Mouse (Mus musculus) forelimb bud, embryonic 11.5 days (tissue): ENCODE results near the gene Zfp366.

Experiments
- DNase-seq: peaks from one replicate; pipeline ENCODE4 v3.0.0-alpha.2; 2012; ENCODE audit warnings: low read depth, low spot score

The Zfp366 gene

DNA sequence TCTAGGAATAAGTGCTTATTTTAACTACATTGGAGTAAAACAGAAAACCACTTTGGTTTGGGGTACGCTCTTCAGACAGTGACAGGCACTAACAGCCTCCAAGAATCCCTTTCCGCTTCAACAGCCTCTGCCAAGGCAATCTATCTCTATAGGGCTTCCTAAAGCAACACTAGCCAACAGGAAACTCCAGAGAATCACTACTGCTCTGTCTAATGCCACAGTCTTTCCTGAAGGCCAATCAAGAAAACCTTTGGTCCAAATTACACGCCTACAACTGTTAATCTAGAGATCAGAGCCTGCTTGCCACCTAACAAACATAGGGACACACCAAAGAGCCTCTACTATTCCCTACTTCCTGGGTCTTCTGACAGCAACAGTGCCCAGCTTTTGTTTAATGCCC, 42.2 kb downstream of the Zfp366 start:
- no peak for DNase-seq

- no peak for DNase-seq
Observed at GRCm38 (mm10) chr13:99227456-99228250, 43.0 kb downstream of the Zfp366 start.

DNA sequence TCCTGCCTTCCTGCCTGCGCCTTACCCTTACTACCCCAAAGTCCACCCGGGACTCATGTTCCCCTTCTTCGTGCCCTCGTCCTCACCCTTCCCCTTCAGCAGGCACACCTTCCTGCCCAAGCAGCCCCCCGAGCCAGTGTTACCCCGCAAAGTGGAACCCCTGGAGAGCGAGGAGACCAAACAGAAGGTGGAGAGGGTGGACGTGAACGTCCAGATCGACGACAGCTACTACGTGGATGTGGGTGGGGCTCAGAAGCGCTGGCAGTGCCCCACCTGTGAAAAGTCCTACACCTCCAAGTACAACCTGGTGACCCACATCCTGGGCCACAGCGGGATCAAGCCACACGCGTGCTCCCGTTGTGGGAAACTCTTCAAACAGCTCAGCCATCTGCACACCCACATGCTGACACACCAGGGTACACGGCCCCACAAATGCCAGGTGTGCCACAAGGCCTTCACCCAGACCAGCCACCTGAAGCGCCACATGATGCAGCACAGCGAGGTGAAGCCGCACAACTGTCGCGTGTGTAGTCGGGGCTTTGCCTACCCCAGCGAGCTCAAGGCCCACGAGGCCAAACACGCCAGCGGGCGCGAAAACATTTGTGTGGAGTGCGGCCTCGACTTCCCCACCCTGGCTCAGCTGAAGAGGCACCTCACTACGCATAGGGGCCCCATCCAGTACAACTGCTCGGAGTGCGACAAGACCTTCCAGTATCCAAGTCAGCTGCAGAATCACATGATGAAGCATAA, 44.4 kb downstream of the Zfp366 start:
- no peak for DNase-seq

GRCm38 (mm10) chr13:99229641-99230494, 45.2 kb downstream of the Zfp366 start:
- no peak for DNase-seq

- no peak for DNase-seq
Observed at GRCm38 (mm10) chr13:99230495-99230868, 45.9 kb downstream of the Zfp366 start.

DNA sequence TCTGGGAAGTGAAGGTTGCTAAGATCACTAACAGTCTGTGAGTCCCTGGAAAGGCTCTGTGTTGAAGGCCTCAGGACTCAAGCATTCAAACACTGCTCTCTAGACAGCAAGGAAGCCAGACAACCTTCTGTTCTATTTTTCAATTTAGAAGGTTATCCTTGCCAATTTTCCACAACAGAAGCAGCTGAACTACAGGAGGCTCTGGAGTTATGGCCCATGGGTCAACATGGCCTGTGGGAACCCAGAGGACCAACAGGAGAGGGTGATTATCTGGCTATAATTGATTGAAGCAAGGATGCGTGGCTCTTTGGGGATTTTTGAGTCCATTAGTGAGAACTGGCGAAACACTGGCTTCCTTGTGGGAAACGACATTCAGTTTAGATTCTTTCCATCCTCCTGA, 48.7 kb downstream of the Zfp366 start:
- no peak for DNase-seq

DNA sequence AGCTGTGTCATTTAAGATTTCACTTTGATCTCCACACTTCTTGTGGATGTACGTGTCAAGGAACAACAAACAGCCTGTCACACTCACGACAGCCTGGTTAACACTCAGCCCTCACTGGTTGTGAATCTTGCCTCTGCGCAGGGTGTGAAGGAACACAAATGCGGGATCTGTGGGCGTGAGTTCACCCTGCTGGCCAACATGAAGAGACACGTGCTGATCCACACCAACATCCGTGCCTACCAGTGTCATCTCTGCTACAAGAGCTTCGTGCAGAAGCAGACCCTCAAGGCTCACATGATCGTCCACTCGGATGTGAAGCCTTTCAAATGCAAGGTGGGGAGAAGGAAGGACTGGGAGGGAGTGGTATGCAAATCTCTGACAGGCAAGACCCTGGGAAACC, 49.3 kb downstream of the Zfp366 start:
- no peak for DNase-seq

- no peak for DNase-seq
Observed at GRCm38 (mm10) chr13:99235428-99236210, 51.0 kb downstream of the Zfp366 start.

- no peak for DNase-seq
Observed at GRCm38 (mm10) chr13:99236222-99236621, 51.6 kb downstream of the Zfp366 start.

DNA sequence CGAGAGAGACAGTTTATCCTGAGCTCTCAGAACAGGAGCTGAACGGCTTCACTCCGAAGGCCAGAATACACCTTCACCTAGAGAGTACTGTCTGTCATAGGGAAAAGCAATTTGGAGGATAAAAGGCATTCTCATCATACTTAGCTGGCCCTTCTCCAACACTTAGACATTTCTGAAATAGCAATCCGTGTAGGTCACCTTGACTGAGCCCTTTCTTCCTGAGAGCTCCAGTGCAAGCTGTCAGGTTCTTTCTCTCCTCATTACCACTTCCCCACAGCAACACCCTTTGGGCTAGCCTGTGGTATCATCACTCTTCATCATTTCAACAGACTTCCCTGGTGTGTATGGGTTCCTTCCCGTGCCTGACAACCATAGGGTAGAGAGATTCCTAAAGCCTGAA, 52.5 kb downstream of the Zfp366 start:
- DNase-seq, result no peak

GRCm38 (mm10) chr13:99237841-99238216, 53.2 kb downstream of the Zfp366 start:
- no peak for DNase-seq

- DNase-seq, result no peak
Observed at GRCm38 (mm10) chr13:99238217-99239160, 53.9 kb downstream of the Zfp366 start.

DNA sequence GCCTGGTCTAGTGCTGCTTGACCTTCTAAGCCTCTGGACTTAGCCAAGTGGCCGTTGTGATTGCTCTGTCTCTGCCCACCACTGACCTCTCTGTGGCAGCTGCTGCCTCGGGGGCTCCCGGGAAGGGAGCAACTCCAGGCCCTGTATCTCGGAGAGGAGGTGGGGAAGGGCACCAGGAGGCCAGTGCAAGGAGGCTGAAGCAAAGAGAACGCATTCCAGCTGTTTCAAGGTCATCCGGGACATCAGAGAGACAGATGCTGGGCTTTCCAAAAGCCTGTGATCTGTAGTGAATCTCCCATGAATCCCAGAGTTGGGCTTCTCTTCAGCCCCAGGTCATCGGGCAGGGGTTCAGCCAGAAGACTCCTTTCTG, 54.5 kb downstream of the Zfp366 start:
- no peak for DNase-seq

DNA sequence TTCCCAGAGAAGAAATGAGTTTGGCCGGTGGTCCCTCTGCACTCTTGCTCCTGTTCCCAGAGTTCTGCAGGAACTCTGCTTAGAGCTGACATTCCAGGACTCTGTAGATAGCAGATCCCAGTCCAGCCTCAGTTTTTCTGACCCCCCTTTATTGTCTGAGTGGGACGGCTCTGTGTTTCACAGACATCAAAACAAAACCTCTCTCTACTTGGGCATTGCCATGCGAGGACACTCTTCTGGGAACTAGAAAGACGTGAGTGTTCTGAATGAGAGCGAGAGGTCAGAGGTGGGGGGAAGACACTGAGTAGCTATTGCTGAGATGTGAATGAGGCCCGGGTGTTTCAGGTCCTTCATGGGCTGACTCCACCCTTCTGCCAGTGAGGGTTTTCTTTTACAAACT, 55.1 kb downstream of the Zfp366 start:
- no peak for DNase-seq

DNA sequence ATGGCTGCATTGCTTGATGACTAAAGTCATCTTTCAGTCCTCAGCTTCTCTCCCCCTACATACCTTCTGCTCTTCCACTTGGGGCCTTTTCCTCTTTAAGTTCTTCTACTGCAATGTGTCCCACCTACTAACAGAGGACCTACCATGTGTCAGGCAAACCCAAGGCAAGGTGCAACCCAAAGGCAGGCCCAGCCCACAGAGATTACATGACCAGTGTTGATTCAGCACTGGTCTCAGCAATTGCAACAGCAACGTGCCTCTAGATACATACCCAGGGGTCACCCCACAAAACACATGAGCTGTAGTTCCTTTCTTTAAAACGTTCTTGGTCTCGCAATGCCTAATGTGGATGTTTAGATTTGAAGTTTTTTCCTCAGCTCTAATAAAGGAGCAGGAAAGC, 57.4 kb downstream of the Zfp366 start:
- DNase-seq, result no peak

GRCm38 (mm10) chr13:99242895-99243294, 58.3 kb downstream of the Zfp366 start:
- no peak for DNase-seq

GRCm38 (mm10) chr13:99243831-99244230, 59.2 kb downstream of the Zfp366 start:
- no peak for DNase-seq

DNA sequence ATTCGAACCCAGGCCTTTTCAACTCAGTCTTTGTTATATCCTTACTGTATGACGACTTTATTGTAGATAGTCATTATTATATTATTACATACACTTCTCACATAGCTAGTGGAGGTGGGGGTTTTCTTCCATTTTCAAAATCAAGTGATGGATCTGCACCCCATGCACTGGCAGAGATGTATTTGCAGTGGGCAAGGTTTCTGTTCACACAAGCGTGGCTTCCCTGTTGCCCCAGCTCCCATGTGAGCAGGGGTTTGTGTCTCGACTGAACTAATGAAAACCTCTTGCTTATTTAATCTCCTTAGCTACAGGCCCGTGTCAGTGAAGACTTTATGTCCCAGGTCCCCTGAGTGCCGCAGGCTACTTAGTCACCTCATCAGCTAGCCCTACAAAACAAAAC, 59.8 kb downstream of the Zfp366 start:
- no peak for DNase-seq

DNA sequence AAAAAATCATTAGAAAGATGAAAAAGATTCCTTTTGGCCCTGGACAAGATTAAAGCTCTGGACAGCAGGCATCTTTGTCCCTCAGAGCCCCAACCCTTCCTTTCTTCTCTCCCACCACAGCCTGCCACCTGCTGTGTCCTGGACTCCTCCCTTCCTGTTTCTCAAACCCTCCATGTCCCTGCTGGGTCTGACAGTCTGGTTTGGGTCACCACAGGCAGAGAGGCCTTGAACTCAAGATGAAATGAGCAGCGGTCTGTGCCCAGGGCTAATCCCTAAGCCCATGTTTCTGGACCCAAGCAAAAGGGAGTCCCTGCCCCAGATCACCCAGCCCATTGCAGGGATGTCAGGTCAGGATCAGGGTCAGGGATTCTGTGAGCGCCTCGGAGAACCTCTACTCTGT, 60.3 kb downstream of the Zfp366 start:
- no peak for DNase-seq

DNA sequence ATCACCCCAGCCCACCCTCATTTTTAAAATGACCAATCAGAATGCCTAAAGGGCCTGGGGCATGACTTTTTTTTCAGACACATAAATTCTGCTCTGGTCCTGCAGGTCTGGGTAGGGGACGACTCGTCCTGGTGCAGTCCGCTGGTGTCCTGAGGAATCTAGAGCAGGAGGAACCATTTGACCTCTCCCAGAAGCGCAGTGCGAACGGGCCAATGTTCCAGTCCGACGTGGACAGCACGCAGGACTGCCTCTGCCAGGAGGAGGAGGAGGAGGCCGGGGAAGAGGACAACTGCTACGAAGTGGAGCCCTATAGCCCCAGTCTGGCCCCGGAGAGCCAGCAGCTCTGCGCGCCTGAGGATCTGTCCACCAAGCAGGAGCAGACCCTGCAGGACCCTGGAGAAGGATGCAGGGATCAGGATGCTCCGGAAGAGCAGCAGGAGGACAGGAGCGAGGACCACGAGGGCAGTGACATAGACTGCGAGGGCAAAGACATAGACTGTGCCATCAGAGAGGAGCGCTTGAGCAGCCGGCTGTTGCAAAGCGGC, 61.4 kb downstream of the Zfp366 start:
- DNase-seq, result no peak
